Mouse (Mus musculus) olfactory bulb, adult 2 months (tissue): ENCODE measurements at regions not wholly inside any gene's neighbourhood (a gene's known extent, or its start where the extent isn't known, plus 50 kb on each side); places are given as distances from the start of the nearest gene placed in this dataset.
A peak's percentile ranks its signal among the peaks of the same experiment; 100 is the strongest.

Experiments used
- H3K27ac ChIP-seq: fragments of 200-500 bp; 2 replicates; pipeline ENCODE4 v1.5.1; 2012; ENCODE audit warnings: low read depth, low read length; ENCODE audit not compliant: insufficient read depth
- H3K4me1 ChIP-seq: fragments of 200-500 bp; 2 replicates; pipeline ENCODE4 v1.6.1; 2012; ENCODE audit warnings: low read length; ENCODE audit not compliant: control insufficient read depth, insufficient read depth
- H3K4me3 ChIP-seq: fragments of 200-500 bp; 2 replicates; pipeline ENCODE4 v1.5.1; 2012; ENCODE audit warnings: mild to moderate bottlenecking, low read depth, low read length, moderate library complexity; ENCODE audit not compliant: insufficient read depth
- CTCF ChIP-seq: fragments of 200-500 bp; IDR thresholded peaks from 2 replicates; pipeline ENCODE4 v1.5.1; 2012; ENCODE audit warnings: low read depth, mild to moderate bottlenecking, low read length, moderate library complexity; ENCODE audit not compliant: insufficient read depth
- POLR2A ChIP-seq: fragments of 200-500 bp; IDR thresholded peaks from 2 replicates; pipeline ENCODE4 v1.6.1; 2012; ENCODE audit warnings: mild to moderate bottlenecking, low read depth, low read length, moderate library complexity; ENCODE audit not compliant: insufficient read depth
- whole genome bisulfite sequencing: fragments of 180-500 bp; shearing (Covaris S2); methylation state at CpG from one replicate; pipeline ENCODE4 v1.1.7; 2018; 5-methylcytosine and 5-hydroxymethylcytosine counted together

- Histone ChIP-seq H3K27ac (no peak overlapping the region), H3K4me1 (peaks cover 13% of the 10 kb centered on the region), H3K4me3 (peak overlapping the region; percentile 6)
- 6% methylated on average over 14 of the region's 14 CpGs for WGBS
- TF ChIP-seq CTCF (peak; percentile 92), POLR2A (no peak)
These were observed 155.8 kb upstream of the Gm12830 start for GRCm38 (mm10) chr4:114665684-114666083.

- Histone ChIP-seq H3K4me1 (peaks cover 13% of the 10 kb centered on the region), H3K27ac (no peak overlapping the region), H3K4me3 (peak overlapping the region; percentile 10)
- WGBS: 9% methylated on average over 41 of the region's 41 CpGs
- TF ChIP-seq POLR2A: no peak
- no peak for TF ChIP-seq CTCF
These were observed 155.1 kb upstream of the Gm12830 start for GRCm38 (mm10) chr4:114666238-114666978.

GRCm38 (mm10) chr4:114666979-114667328, 154.6 kb upstream of the Gm12830 start:
- 22% methylated on average over 13 of the region's 13 CpGs for WGBS
- Histone ChIP-seq H3K4me1 (peaks cover 13% of the 10 kb centered on the region), H3K27ac (no peak overlapping the region), H3K4me3 (peak overlapping the region; percentile 10; the same call in 1 of the 2 replicates)
- TF ChIP-seq CTCF (no peak), POLR2A (no peak)

- TF ChIP-seq CTCF (no peak), POLR2A (no peak)
- Histone ChIP-seq H3K4me1 (no peaks in the 10 kb centered on the region), H3K4me3 (no peak overlapping the region), H3K27ac (no peak overlapping the region)
- 92% methylated on average over 5 of the region's 5 CpGs for WGBS
These were observed 149.3 kb upstream of the Gm12830 start for GRCm38 (mm10) chr4:114672096-114672720.

- Histone ChIP-seq H3K4me3 (no peak overlapping the region), H3K4me1 (peaks cover 3% of the 10 kb centered on the region; the same call in 1 of the 2 replicates), H3K27ac (no peak overlapping the region)
- TF ChIP-seq CTCF: no peak
- no peak for TF ChIP-seq POLR2A
- WGBS: 96% methylated on average over 13 of the region's 13 CpGs
These were observed 144.3 kb upstream of the Gm12830 start for GRCm38 (mm10) chr4:114676908-114677898.

GRCm38 (mm10) chr4:114678053-114678941, 143.2 kb upstream of the Gm12830 start:
- no peak for TF ChIP-seq POLR2A
- no peak for TF ChIP-seq CTCF
- H3K4me1 ChIP-seq: peaks cover 3% of the 10 kb centered on the region; the same call in 1 of the 2 replicates
- no peak overlapping the region for H3K27ac ChIP-seq
- H3K4me3 ChIP-seq: no peak overlapping the region
- WGBS: 62% methylated on average over 8 of the region's 8 CpGs

- WGBS: 50% methylated on average over 6 of the region's 6 CpGs
- Histone ChIP-seq H3K27ac (no peak overlapping the region), H3K4me1 (peaks cover 3% of the 10 kb centered on the region; the same call in 1 of the 2 replicates), H3K4me3 (no peak overlapping the region)
- no peak for TF ChIP-seq CTCF
- no peak for TF ChIP-seq POLR2A
These were observed 141.2 kb upstream of the Gm12830 start for GRCm38 (mm10) chr4:114680360-114680759.

- TF ChIP-seq POLR2A: no peak
- TF ChIP-seq CTCF: no peak
- no peak overlapping the region for H3K27ac ChIP-seq
- H3K4me3 ChIP-seq: no peak overlapping the region
- 84% methylated on average over 7 of the region's 7 CpGs for WGBS
- H3K4me1 ChIP-seq: peaks cover 4% of the 10 kb centered on the region
These were observed 138.6 kb upstream of the Gm12830 start for GRCm38 (mm10) chr4:114682955-114683354.

- H3K4me1 ChIP-seq: peaks cover 3% of the 10 kb centered on the region; the same call in 1 of the 2 replicates
- no peak overlapping the region for H3K27ac ChIP-seq
- H3K4me3 ChIP-seq: no peak overlapping the region
- TF ChIP-seq CTCF (no peak), POLR2A (no peak)
- WGBS: 47% methylated on average over 5 of the region's 5 CpGs
These were observed 137.8 kb upstream of the Gm12830 start for GRCm38 (mm10) chr4:114683696-114684095.
